Mouse (Mus musculus) liver, embryonic 11.5 days (tissue): ENCODE results near the gene Mrgpra6. TPM values are rescaled to one million over a fixed set of nuclear protein-coding genes. Genes with fewer than 3 reads are reported as not detected.

ENCODE experiments used
- polyA plus RNA-seq: library from polyadenylated mRNA; unstranded; fragments of >200 nt; fragmentation: Nextera tagmentation; extraction: Ambion mirVana; gene quantifications from 2 replicates; pipeline ENCODE4 v1.2.1, GENCODE M21; 2014

Gene Mrgpra6
- polyA plus RNA-seq, 1 experiment from 2014 or later: not detected

Other genes starting within 250 kb of the Mrgpra6 start
- gene Uevld, start 246.4 kb downstream of the Mrgpra6 start, polyA plus RNA-seq: 9.1 and 10.5 TPM in 2 replicates
- gene Gm9999, start 221.3 kb downstream of the Mrgpra6 start, polyA plus RNA-seq: not detected in 2 replicates
- gene Spty2d1, start 196.5 kb downstream of the Mrgpra6 start, polyA plus RNA-seq: 21.4 and 25.3 TPM in 2 replicates
- gene Tmem86a, start 154.3 kb downstream of the Mrgpra6 start, polyA plus RNA-seq: 23.3 and 24.2 TPM in 2 replicates
- gene Ptpn5, start 71.2 kb downstream of the Mrgpra6 start, polyA plus RNA-seq: 0.10 and 0.55 TPM in 2 replicates
- gene Mrgpra9, start 47.9 kb upstream of the Mrgpra6 start, polyA plus RNA-seq: not detected in 2 replicates
- not detected in 2 replicates for gene Mrgpra1, start 149.3 kb upstream of the Mrgpra6 start, polyA plus RNA-seq
- not detected in 2 replicates for gene Mrgpra2a, start 247.2 kb upstream of the Mrgpra6 start, polyA plus RNA-seq